Mouse (Mus musculus) MEL (cell line): Measurements from ENCODE around the gene Sprn.

Experiments used
- CHD2 ChIP-seq: IDR thresholded peaks from 2 replicates; pipeline ENCODE4 v1.6.1; 2011; ENCODE audit warnings: low read length, improper control_type of control experiment
- CTCF ChIP-seq, 3 experiments: IDR thresholded peaks in 2 of 3; conservative IDR thresholded peaks in 1 of 3; 2 replicates each; pipeline ENCODE4 v1.5.1; 2011 to 2012; ENCODE audit warnings: low read length in 3 of 3, low read depth in 2 of 3, mild to moderate bottlenecking in 2 of 3, improper control_type of control experiment in 1 of 3, inconsistent platforms in 1 of 3, mixed read lengths in 1 of 3, moderate library complexity in 1 of 3; ENCODE audit not compliant: control insufficient read depth in 1 of 3, insufficient read depth in 1 of 3, poor library complexity in 1 of 3, severe bottlenecking in 1 of 3
- POLR2A ChIP-seq, 2 experiments: IDR thresholded peaks; 2 replicates each; pipeline ENCODE4 v1.6.1; 2011 to 2012; ENCODE audit warnings: low read length in 2 of 2, mild to moderate bottlenecking in 2 of 2, control low read depth in 1 of 2, improper control_type of control experiment in 1 of 2, low read depth in 1 of 2, moderate library complexity in 1 of 2; ENCODE audit not compliant: control insufficient read depth in 1 of 2, insufficient read depth in 1 of 2, poor library complexity in 1 of 2

DNA sequence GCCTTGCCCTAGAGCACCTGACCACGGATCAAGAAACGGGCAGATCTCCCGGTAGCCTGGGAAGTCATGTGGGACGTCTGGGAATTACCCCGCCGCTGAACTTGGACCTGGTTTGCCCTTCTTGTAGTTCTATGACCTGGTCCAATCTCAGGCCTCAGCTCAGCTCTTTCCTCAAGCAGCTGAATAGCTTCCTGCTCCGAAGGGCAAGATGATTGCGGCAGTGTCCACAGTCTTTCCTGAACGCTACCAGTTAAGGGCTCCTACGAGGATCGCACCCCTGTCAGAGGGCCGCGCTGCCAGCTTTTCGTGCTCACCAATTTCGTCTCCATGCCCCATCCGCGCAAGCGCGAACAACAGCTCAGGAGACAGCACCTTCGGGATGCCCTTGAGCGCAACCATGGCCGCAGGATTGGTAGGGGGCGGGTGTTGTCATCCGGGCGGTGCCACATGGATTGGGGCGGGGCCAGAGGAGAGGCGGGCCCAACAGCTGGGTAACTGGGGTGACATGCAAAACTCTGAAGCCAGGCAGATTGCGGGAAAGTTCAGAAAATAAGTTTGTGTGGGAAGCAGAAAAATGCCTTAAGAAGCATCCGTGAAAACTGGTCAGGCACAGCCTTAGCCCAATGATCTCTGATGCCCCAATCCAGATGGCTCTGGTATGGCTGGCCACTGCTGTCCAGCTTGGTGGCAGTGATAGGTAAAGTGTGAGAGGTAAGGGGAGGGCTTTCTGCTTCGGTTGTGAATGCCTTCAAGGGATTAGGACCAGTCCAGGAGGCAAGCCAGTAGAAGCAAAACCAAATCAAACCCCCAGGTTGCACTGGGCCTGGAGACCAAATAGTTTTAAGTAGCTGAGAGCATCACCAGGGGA lies 52.5 kb downstream of the Sprn start, which contains the start of gene Fuom:
- no peak; a peak in 1 of 4 replicates for TF ChIP-seq POLR2A (IDR thresholded peaks at IDR 0.05; ENCODE audit: control insufficient read depth in 1 of 2, insufficient read depth in 1 of 2, low read depth in 1 of 2, low read length in 2 of 2, poor library complexity in 1 of 2)
- no peak for TF ChIP-seq CTCF (IDR thresholded peaks at IDR 0.05 in 2 of 3, conservative IDR thresholded peaks at IDR 0.05 in 1 of 3; ENCODE audit: control insufficient read depth in 1 of 3, insufficient read depth in 1 of 3, low read depth in 2 of 3, low read length in 3 of 3, poor library complexity in 1 of 3, severe bottlenecking in 1 of 3)
- TF ChIP-seq CHD2 = no peak
